Mouse (Mus musculus): ENCODE measurements at regions not wholly inside any gene's neighbourhood (a gene's known extent, or its start where the extent isn't known, plus 50 kb on each side); places are given as distances from the start of the nearest gene placed in this dataset.

DNA sequence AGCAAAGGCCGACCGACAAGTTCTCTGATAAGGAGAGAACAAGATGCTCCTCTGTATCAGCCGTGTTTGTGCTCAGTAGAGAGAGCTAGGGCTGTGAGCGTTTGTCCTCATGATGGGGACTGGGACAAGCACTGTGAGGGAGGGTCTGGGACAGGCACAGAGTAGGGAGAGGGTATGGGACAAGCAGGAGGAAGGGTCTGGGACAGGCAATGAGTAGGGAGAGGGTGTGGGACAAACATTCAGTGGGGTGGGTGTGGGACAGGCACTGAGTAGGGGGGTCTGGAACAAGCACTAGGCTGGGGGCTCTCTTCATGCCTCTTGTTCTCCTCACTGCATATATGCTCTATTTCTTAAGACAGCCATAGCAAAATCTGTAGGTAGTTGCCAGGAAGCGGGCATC, 70.2 kb upstream of the Plcl2 start:
- DNase-seq (ENCODE audit: low spot score): no peak

DNA sequence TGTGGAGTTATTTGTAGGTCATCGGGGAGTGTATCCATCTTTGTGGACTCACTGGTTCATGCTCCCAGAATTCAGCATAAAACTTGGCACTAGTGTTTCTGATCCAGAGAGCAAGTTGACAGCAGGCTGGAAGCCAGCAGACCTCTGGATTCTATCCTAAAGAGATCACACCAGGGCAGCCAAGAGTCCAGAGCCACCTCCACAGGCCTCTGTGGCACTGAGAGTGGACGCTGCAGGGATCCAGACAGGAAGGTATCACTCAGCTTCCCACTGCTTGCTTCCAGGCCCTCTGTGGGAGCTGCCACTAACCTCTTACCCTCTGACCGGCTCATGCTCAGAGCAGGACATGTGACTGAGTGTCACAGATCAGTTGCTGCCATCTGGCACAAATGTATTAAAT, 69.8 kb upstream of the Plcl2 start:
- DNase-seq (ENCODE audit: low spot score): no peak

DNA sequence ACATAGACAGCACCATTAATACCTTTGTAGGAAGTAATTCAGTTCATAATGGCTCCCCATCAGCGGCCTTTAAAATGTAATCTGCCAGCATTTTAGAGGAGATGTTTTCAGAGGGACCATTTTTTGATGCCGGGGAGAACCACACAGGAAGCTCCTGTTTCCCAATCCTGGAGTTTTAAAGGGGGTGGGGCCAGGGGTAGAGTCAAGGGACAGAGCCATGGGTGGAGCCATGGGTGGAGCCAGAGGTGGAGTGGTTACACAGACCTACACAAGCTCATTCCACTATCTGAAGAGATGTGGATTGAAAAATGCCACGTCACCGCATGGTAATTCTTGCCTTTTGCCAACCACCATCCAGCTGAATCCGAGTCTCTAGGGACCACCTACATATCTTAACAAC, 67.1 kb upstream of the Plcl2 start:
- no peak for DNase-seq (ENCODE audit: low spot score)

DNA sequence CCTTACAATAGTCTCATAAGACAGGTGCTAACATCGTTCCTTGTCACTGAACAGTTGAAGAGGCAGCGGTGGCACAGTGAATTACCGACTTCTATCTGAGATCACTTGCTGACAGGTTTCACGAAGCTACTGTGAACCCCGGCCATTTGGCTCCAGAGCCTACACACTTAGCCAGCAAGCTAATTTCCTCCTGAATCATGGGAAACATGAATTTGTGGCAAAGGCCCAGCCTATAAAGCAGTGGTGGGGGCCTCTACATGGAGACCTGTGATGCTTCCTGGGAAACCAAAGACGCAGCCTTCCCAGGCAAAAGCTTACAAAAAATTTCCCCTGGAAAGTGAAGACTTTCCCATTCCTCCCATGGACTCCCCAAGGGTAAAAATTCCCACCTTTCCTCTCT, 66.3 kb upstream of the Plcl2 start:
- DNase-seq (ENCODE audit: low spot score): no peak

DNA sequence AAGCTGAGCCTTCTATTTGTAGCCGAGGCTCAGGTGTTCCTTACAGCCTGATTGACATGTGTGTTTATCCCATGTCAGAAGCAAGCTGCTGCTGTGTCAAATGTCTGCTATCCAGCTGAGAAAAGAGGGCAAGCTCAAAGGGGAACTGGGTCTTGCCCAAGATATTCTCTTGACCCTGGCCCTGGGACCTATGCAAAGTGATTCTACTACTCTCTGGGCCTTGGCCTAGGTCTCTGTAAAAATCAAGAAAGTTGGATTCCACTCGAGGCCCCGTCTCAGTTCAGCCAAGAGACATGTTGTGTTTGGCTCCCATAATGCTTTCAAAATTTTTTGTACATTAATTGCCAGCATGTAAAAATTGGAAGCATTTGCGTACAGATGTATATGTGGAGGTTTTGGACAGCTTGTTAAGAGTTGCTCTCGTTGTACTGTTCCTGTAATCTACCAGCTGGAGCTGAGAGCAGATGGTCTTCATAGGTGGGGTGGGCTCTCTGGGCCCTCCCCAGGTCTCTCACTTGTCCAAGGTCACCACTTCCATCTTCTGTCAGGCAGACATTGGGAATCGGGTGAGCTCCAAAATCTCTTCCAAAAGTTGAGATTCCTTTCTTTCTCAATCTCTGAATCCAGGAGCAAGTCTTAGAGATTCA, 65.7 kb upstream of the Plcl2 start:
- DNase-seq (ENCODE audit: low spot score): no peak

- no peak for DNase-seq (ENCODE audit: low spot score)
Measured at GRCm38 (mm10) chr17:50444023-50444389, 65.2 kb upstream of the Plcl2 start.

DNA sequence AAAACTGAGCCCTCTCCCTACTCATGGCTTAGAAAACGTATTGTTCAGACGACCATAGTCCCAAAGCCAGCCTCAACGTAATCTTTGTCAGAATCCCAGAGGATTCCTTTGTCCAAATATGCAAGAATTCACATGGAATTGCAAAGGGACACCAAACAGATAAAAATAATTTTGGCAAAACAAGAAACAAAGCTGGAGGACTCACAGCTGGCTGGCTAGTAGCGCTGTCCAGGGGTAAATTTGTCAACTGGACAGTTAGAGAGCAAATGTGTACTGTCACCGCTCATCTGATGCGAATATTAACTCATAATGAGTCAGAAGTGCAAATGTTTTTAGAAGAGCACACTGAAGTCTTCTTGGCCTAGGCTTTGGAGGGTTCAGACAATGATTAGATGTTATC, 60.5 kb upstream of the Plcl2 start:
- no peak for DNase-seq (ENCODE audit: low spot score)

DNA sequence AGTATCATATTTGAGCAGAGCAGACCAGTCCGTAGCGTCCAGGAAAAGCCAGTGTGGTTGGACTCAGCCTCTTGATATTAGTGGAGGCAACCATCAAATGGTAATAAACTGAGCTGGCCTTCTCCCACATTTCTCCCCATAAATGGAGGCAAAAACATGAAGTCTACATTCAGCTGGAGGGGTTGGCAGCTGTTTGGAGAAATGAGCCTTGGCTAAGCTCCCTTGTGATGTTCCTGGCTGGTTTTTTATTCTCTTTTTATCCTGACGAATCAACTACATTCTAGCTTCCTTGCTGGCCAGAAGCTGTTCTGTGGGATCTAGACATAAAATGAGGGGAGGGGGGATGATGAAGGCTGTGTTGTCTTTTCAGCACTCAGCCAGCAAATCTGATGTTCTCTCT, 57.6 kb upstream of the Plcl2 start:
- no peak for DNase-seq (ENCODE audit: low spot score)

DNA sequence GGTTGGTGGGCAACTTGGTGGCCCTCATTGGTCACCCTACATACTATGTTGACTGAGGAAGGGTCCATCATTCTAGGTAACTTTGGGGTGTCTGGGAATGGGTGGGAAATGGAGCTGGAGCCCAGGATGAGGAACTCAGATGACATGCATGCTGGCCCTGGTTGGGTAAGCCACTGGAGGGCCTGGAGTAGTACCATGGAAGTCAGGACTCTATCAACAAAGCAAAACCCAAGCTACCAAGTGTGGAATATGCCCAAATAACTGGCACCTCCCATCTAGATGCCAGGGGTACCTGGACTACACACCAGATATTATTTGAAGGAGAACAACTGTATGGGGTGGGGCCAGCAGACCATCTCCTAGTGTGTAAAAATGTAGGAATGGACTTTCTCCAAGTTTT, 55.7 kb upstream of the Plcl2 start:
- DNase-seq (ENCODE audit: low spot score): no peak

- DNase-seq (ENCODE audit: low spot score): no peak
Measured at GRCm38 (mm10) chr17:50453956-50454355, 55.2 kb upstream of the Plcl2 start.

GRCm38 (mm10) chr17:50454917-50455316, 54.3 kb upstream of the Plcl2 start:
- no peak for DNase-seq (ENCODE audit: low spot score)

DNA sequence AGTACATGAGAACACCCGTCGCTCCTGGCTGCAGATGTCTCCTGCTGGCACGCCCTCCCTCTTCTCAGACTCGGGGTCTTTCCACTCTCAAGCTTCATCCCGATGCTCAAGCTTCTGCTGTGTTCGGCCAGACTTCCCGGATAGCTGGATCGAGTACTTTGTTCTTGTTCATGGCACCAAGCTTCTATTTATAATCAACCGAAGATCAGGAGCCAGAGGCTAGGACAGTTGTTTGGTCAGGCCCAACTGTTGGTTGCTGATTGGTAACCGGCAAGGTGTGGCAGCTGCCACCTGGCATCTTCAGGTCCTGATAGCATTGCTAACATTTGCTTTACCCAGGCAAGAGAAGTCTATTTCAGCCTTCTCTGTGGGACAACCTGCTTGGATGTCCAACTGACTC, 53.5 kb upstream of the Plcl2 start:
- no peak for DNase-seq (ENCODE audit: low spot score)

DNA sequence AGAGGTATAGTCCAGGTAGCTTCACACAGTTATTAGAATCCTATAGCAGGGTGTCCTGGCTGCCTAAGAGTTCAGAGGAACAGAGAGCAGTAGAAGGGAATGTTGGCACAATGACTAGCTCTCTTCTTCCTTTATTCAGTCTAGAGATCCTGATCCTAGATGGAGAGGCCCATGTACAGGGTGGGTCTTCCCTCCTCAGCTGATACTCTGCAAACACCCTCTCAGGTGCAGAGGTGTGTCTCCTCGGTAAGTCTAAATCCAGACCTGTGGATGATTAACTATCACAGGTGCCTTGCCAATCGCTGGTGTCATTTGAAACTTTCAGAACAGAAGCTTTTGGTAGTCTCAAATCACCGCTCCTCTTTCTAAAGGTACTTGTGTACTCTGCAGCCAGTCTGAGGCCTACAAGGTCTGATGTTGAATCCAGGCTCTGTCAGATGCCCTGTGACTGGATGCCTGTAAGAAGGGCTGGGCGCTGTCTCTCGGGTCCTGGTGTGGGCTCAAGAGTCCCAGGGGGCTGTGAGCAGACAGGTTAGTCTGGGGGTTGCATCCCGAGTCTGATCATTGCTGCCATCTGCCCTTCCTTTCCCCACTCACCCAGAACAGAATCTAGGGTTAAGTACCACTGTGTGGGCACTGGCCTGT, 52.0 kb upstream of the Plcl2 start:
- no peak for DNase-seq (ENCODE audit: low spot score)

DNA sequence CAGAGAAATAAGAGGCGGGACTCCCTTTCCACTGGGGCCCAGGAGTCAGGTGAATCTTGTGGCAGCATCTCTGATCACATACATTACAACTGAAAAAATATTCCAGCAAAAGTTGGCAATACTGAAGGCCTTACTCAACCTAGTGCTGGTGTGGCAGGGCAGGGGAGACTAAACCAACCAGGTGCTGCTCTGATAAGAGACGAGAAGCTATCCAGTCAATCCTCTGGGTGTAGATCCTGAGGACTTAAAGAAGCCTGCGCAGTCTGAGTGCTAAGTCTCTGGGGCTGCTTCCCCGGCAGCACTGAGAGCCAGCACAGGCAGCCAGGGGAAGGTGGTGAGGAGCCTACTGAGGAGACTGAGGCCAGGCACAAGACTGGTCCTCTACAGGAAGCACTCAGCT, 51.0 kb upstream of the Plcl2 start:
- DNase-seq (ENCODE audit: low spot score): no peak

Measured in layer of hippocampus, adult 11-12 months (tissue).